Mouse (Mus musculus) thymus, postnatal 0 days (tissue): Measurements from ENCODE around the gene Vmn1r44. TPM values are rescaled to one million over a fixed set of nuclear protein-coding genes. Genes with fewer than 3 reads are reported as not detected.
"Not testable (repeated sequence)": the region's sequence is repeated elsewhere in the genome, so short reads cannot be mapped to it uniquely, and the experiment has no call there.

Experiments
- DNase-seq: peaks from one replicate; pipeline ENCODE4 v3.0.0-alpha.2; 2015; ENCODE audit warnings: low spot score
- polyA plus RNA-seq: library from polyadenylated mRNA; unstranded; fragments of >200 nt; fragmentation: Nextera tagmentation; extraction: Ambion mirVana; gene quantifications from 2 replicates; pipeline ENCODE4 v1.2.1, GENCODE M21; 2015

The Vmn1r44 gene
- not detected in 2 replicates for polyA plus RNA-seq

DNA sequence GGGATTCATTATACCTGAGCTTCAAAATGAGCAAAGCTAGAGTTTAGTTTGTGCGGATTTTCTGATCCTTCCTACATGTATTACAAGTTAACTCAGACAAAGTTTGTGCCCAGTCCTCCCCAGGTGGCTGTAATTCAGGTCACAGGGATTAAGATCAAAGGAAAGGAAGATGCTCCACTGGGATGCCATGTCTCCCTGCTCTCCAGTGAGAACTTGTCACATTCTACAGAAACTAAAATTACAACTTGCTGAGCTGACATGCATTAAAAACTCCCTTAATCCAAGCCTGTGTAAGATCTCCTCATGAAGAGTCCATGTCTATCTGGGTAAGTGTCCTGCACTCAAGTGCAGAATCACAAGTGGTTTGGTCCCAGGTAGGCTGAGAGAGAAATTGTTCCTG lies at the start of gene Vmn1r44:
Gene Vmn1r44, plus strand, starts transcription at position 301 of the 400 bp plus-strand sequence.
- no peak for DNase-seq

DNA sequence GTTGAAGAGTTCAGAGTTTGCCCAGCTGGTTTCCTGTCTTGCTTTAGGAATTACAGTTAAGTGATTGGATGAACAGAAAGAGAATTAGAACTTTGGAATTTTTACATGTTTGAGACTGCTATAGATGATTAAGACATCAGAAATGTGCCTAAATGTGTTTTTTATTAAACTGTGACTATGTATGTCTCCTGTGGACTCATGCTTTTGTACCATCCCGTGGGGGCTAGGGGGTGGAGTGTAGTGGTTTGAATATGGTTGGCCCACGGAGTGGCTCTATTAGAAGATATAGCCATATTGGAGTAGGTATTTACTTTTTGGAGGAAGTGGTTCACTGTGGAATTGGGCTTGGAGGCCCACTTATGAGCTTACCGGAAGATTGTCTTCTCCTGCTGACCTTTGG lies 25.9 kb upstream of the Vmn1r44 start:
- DNase-seq = no peak

DNA sequence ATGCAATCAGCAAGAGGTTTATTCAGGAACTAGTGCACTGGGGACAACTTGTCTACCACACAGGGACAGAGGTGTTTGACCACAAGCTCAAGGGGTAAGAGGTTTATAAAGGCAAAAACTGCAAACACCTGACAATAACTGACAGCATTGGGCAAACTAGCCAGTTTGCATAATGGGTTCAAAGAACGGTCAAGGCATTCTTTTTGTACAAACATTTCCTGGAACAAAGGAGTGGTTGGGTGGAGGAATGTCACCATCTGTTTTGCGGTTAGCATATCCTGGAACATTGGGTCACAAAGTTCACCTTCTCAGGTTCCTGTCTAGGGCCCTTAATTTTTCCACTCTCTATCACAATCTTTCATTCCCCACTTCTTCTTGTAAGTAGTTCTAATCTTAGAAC lies 23.6 kb upstream of the Vmn1r44 start:
- DNase-seq = no peak

- DNase-seq = no peak
These were observed 19.7 kb upstream of the Vmn1r44 start for GRCm38 (mm10) chr6:89863792-89864191.

GRCm38 (mm10) chr6:89867276-89867675 lies 16.2 kb upstream of the Vmn1r44 start:
- no peak for DNase-seq

DNA sequence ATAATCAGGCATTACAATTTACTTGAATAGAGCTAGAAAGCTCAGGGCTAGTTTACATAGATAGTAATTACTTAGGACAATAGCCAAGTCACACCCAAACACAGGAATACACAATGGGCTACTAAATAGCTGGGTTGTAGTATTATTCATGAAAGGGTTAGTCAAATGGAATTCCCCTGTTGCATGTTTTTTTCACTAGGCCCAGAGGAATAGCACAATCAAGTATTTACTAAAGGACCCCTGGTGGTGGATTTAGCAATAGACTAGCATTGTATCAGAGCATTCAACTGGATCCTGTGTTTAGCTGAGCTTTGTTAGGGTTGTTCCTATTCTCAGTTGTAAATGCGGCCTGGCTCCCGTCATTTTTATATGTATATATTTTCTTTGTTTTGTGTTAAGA lies 15.5 kb upstream of the Vmn1r44 start:
- DNase-seq = no peak

DNA sequence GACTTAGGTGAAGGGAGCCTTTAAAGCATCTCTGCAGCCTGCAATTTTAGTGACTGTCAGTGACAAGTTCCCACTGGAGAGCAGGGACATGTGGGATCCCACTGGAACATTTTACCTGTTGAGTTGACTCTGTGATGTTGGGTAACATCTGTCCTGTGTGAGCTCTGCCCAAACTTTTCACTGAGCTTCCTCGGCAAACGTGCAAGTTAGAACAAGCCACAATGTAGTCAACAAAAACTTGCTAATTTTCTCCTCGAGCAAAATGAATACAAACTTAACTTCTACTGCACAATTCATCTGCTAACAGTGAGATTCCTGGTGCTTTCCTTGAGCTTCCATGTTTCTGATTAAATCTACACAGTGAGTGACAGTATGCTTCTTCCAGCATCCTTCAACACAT lies 7.1 kb upstream of the Vmn1r44 start, which contains the start of the genes Vmn1r42 and Vmn1r43:
Gene Vmn1r42, minus strand, starts transcription at position 101 of the 400 bp plus-strand sequence.
Gene Vmn1r43, minus strand, starts transcription at position 101 of the 400 bp plus-strand sequence.
- DNase-seq = not testable (repeated sequence)

DNA sequence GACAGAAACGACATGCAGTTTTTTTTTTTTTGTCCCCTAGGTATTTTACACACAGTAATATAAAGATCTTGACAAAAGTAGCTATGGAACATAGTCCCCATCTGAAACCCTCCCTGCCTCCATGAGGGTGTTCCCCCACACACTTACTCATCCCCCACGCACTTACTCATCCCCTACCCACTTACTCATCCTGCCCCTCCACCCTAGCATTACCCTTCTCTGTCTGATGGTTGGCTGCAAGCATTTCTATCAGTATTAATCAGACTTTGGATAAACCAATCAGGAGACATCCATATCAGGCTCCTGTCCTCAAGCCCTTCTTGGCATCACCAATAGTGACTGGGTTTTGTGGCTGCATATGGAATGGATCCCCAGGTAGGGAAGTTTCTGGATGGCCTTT lies 6.5 kb upstream of the Vmn1r44 start:
- no peak for DNase-seq

DNA sequence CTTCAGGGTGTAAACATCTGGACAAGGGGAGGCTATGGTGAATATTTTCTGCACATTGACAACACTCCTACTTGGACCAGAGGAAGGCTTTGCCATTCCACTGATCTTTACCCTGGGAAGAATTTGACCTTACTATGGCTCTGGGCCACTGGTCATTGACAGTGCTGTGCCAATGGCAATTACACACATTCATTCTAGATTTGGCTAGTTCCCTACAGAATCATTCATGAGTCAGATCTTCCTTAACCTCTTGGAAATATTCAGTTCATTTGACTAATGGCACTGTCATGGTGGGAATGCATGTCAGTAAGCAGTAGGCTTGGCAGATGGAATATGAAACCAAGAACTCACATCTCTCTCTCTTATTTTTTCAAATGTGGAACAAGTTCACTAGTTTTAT lies 2.6 kb upstream of the Vmn1r44 start:
- no peak for DNase-seq

DNA sequence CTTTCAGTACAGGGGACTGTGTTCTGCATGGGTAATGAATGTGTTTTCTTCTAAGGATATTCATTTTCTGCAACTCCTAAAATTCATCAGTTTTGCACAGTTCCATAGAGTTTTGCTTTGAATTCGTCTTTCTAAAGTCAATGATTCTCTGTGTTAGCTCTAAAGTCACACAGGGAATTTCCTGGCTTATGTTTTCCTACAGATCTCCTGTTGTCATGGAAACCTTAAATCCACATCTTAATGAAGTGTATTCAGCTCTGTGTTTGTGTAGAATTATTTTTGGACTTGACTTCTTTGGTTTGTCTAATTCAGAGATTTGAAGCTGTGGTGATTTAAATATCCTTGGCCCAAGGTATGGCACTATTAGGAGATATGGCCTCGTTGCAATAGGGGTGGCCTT lies 352 bp downstream of the Vmn1r44 start:
- no peak for DNase-seq

GRCm38 (mm10) chr6:89940498-89940897 lies 57.0 kb downstream of the Vmn1r44 start, which contains the start of gene Vmn1r45:
Gene Vmn1r45 (minus strand): TSS chr6:89940598.
- not testable (repeated sequence) for DNase-seq

- DNase-seq = no peak
These were observed 57.5 kb downstream of the Vmn1r44 start for GRCm38 (mm10) chr6:89940926-89941325.

Other genes with a start within 250 kb of the Vmn1r44 start
- 21.1 and 23.5 TPM in 2 replicates for gene Txnrd3, start 239.7 kb upstream of the Vmn1r44 start, polyA plus RNA-seq
- not detected in 2 replicates for gene Vmn1r40, start 176.1 kb upstream of the Vmn1r44 start, polyA plus RNA-seq
- gene Vmn1r41, start 142.9 kb upstream of the Vmn1r44 start, polyA plus RNA-seq = not detected in 2 replicates
- gene Vmn1r42, start 7.2 kb upstream of the Vmn1r44 start, polyA plus RNA-seq = not detected in 2 replicates
- not detected in 2 replicates for gene Vmn1r43, start 7.2 kb upstream of the Vmn1r44 start, polyA plus RNA-seq
- gene Vmn1r45, start 56.9 kb downstream of the Vmn1r44 start, polyA plus RNA-seq = not detected in 2 replicates
- not detected in 2 replicates for gene Vmn1r46, start 85.7 kb downstream of the Vmn1r44 start, polyA plus RNA-seq
- gene Vmn1r47, start 132.5 kb downstream of the Vmn1r44 start, polyA plus RNA-seq = not detected in 2 replicates
- gene Vmn1r48, start 153.2 kb downstream of the Vmn1r44 start, polyA plus RNA-seq = not detected in 2 replicates
- gene Vmn1r49, start 194.8 kb downstream of the Vmn1r44 start, polyA plus RNA-seq = not detected in 2 replicates
- gene Vmn1r50, start 217.8 kb downstream of the Vmn1r44 start, polyA plus RNA-seq = not detected in 2 replicates
- gene Vmn1r51, start 238.9 kb downstream of the Vmn1r44 start, polyA plus RNA-seq = not detected in 2 replicates